Mouse (Mus musculus): ENCODE results near the gene Tecpr2.

The Tecpr2 gene

GRCm38 (mm10) chr12:110949410-110949809, 60.3 kb downstream of the Tecpr2 start:
- peak; percentile 94 for DNase-seq

- no peak for DNase-seq
Observed at GRCm38 (mm10) chr12:110950151-110950550, 61.1 kb downstream of the Tecpr2 start.

DNA sequence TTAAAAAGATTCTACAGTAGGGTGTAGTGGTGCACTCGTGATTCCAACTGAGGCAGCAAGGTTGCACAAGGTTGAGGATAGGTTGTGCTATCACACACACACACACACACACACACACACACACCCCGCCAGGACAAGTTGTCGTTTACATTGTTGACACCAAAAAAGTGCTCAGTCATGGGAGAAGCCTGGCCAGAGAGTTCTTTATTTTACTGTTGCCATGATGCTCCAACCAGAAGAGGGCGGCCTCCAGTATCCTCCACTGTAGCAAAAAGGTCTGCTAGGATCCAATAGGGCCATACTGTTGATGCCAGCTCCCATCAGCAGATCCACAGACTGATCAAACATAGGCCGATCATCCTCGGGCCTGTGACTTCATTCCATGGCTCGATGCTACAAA, 62.2 kb downstream of the Tecpr2 start:
- DNase-seq: no peak

GRCm38 (mm10) chr12:110952628-110953385, 63.7 kb downstream of the Tecpr2 start:
- DNase-seq: no peak

DNA sequence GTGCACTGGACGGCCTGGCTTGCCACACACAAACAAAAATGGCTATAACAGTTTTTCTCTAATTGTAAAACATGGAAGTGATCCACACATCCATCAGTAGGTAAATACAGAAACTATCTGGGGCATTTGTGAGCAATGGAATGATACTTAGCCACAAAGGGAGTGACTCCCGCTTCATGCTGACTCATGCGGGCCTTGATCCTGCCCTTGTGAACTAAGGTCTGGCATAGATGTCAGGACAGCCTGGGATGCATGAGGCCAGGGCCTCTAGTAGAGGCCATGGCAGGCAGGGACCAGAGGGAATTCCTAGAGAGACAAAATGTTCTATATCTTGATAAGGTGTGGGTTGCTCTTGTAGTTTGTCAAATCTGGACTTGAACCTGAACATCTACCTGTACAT, 64.4 kb downstream of the Tecpr2 start:
- DNase-seq: no peak

- no peak for DNase-seq
Observed at GRCm38 (mm10) chr12:110953900-110954299, 64.8 kb downstream of the Tecpr2 start.

- no peak for DNase-seq
Observed at GRCm38 (mm10) chr12:110954351-110954991, 65.4 kb downstream of the Tecpr2 start.

- DNase-seq: no peak
Observed at GRCm38 (mm10) chr12:110961973-110962372, 72.9 kb downstream of the Tecpr2 start.

DNA sequence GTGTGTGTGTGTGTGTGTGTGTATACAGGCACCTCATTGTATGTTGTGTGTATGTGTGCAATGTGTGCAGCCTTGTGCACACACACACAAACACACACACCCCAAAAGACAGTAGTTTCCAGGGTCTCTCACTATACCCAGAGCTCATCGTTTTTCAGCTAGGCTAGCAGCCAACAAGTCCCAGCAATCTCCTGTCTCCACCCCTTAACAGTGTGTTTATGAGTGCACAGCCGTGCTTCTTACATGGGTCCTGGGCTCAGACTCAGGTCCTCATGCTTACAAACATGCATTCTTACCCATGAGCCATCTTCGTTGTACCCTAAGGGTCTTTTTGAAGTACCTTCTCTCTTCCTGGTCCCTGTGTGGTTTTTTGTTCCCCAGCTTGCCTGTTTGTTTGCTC, 76.4 kb downstream of the Tecpr2 start:
- no peak for DNase-seq

GRCm38 (mm10) chr12:110966079-110966478, 77.0 kb downstream of the Tecpr2 start:
- DNase-seq: no peak

GRCm38 (mm10) chr12:110967146-110967545, 78.1 kb downstream of the Tecpr2 start:
- DNase-seq: no peak

DNA sequence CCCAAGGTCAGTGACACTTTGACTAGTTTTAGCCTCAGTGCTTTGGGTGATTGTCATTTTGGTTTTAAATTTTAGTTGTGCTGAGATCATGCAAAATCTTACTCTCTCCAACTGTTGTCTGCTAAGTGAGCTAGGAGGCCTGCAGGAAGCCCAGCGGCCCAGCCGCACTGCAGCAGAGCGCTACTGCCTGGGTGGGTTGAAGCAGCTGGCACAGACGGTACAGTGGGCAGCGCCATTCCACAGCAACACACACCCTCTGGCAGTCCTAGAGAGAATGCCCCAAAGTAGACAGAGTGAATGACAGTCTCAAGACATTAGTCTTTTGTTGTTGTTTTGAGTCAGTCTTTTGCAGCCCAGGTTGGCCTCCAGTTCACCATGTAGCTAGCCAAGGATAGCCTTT, 81.3 kb downstream of the Tecpr2 start:
- no peak for DNase-seq

DNA sequence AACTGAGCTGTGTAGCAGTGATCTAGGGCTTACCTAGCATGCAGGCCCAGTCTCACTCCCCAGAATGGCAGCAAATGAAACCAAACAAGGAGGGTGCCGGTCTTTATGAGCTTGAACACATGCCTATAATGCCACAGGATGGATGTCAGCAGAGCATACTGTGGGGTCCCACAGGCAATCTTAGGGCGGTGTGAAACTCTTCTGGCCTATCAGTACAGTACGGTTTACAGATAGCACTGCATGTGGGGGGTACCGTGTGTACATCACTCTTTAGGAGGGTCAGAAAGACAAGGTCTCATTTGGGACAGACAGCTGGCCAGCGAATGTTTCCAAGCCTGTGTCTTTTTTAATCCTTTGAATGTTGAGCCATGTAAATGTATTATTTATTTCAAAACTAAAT, 82.9 kb downstream of the Tecpr2 start:
- DNase-seq: no peak

GRCm38 (mm10) chr12:110973829-110974228, 84.8 kb downstream of the Tecpr2 start:
- DNase-seq: no peak

GRCm38 (mm10) chr12:110974295-110974694, 85.2 kb downstream of the Tecpr2 start:
- DNase-seq: peak; percentile 98

DNA sequence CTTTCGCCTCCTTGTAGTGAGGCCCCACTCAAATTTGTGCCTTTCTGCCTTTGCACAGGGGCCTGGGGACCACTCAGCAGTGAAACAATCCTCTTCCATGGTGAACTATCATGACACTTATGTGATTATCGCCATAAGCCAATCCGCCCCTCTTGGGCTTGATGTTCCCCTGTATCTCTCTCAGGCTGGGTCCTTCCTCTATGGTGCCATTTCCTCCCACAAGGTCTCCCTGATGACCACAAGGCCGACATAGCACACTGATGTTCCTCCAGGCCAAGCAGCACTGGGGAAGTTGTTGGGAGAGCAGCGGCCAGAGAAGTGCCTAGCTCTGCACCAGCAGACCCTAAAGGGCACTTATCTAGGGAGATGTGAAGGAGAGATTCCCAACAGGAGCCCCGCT, 85.7 kb downstream of the Tecpr2 start:
- no peak for DNase-seq

DNA sequence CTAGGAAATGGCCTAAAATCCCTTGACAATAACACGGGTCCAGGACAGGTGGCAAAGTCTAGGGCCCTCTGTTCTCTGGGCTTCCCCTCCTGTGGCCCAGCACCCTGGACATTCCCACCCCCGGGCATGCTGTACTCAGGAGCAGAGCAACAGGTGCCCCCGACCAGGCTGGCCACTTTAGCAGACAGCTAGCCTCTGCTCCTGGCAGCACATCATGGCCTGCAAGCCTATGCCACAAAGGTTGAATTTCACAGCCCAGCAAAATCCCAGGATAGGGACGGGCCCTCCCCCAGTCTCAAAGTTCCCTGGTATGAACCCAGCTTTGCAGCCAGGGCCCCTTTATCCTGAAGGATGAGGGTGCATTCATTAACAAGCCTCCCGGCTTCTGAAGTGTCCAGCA, 86.3 kb downstream of the Tecpr2 start:
- peak; percentile 92 for DNase-seq

- peak; percentile 98 for DNase-seq
Observed at GRCm38 (mm10) chr12:110975838-110976468, 86.9 kb downstream of the Tecpr2 start.

GRCm38 (mm10) chr12:110976589-110977344, 87.7 kb downstream of the Tecpr2 start:
- DNase-seq: peak; percentile 92

- peak; percentile 91 for DNase-seq
Observed at GRCm38 (mm10) chr12:110977345-110977733, 88.3 kb downstream of the Tecpr2 start.

- no peak for DNase-seq
Observed at GRCm38 (mm10) chr12:110977896-110978606, 89.0 kb downstream of the Tecpr2 start.

DNA sequence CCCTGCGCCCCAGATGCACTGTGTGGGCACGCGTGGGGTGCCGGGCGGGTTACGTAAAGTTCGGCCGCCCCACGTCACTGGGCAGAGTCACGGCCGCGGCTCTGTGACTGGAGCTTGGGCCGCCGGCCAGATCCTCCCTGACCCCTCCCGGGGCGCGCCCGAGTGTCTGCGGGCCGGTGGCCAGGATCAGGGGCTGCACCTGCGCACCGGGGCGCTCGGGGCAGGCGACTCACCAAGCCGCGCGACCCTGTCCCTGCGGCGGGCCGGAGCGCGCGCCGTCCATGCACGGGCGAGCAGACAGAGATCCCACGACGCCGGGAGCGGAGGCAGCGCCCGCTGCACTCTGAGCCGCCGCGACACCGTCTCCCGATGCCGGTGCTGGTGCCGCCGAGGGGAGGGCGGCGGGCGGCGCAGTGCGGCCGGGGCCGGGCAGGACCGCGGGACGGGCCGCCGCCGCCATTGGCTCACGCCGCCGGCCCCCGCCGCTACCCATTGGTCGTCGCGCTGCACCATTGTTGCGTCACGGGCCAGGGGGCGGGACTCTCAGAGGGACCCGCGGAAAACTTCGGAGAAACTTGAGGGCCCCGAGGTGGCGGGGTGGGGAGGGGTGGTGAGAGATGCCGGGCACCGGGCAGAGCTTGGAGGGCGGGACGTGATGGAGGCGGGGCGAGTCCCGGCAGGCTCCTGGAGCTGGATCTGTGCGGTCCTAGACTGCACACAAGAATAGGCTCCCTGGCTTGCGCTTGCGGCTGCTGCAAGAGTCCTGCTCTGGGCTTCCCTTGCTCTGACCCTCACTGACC, 89.7 kb downstream of the Tecpr2 start, which contains the start of gene Ankrd9:
TSS of gene Ankrd9 (minus strand) at position 434 of the 800 bp plus-strand sequence.
- DNase-seq: peak; percentile 100

All from heart, adult 11 months (tissue).